Mouse (Mus musculus): ENCODE measurements at regions not wholly inside any gene's neighbourhood (a gene's known extent, or its start where the extent isn't known, plus 50 kb on each side); places are given as distances from the start of the nearest gene placed in this dataset.

GRCm38 (mm10) chr2:74463407-74463806 lies 115.8 kb downstream of the Lnpk start:
- DNase-seq = no peak

DNA sequence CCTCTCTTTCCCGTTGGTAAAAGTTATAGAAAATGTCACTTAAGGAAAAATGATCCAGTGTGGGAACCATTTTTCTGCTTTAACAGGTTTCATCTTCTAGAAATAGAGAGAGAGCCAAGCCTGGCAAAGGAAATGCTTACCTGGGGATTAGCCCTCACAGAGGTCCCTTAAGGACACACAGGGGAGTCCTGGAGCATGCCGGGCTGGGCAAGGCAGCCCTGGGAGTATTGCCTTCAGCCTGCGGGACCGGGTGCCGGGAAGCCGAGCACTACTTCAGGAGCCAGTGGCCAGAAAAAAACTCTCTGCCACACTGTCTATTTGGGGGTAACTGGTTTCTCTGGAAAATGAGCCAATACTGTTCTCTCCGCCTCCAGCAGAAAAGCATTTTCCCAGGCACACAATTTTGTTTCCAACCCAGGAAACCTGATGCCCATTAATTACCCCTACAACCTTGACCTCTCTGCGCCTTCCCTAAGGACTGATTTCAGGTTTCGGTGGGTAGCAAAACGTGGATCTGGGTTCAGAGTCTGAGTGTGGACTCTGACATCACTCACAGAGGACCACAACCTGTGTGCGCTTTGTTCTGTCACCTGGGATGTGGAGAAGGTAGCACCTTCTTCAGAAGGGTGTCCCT lies 117.9 kb downstream of the Lnpk start:
- DNase-seq = no peak

DNA sequence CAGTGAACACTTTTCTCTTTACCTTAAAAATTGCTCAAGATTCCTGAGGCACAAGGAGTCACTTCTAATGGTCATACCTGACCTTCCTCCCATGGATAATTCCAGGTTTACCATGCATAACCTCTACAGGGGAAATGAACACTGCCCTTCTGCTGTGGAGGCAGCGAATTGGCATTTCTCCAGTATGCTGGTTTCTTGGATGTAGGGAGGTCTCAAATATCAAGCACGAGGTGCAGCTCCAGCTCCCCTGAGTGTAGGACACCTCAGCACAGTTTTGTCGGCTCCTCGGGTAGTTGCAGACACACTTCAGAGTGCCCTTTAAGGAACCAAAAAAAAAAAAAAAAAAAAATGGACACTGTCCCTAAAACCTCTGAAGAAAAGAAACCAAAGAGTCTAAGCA lies 124.8 kb downstream of the Lnpk start:
- no peak for DNase-seq

DNA sequence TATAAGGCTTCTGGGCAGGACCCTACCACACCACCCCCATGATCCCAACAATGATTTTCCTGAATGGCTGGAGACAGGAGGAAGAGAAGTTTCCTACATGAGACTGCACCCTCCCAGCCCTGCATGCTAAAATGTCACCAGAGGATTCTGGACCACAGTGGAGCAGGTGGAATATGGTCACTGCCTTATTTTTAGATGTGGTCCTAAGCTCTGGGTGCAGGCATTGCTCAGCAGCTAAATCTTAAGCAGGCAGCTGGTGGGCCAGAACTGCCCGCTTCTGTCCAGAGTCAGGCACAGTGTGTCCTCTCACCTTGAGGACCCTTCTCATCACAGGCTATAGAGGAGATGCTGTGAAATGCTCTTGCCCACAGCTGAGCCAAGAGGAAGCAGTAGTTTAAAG lies 126.6 kb downstream of the Lnpk start:
- no peak for DNase-seq

DNA sequence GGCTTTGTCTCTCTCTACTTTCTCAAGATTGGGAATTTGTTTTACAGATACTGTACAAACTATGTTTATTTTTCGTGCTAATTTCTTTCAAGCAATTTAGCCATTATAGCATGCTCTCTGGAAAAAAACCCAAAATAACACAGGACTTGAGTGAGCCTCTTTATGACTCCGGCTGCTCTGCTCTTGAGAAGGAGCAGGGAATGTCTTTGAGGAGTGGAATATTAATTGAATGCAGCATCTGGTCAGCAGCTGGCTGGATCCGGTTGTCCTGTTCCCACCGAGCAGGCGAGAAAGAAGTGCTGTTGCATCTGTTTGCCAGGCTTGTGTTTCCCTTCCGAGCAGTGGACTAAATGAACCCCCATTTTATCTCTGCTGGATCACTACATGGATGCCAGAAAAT lies 127.7 kb downstream of the Lnpk start:
- DNase-seq = peak; percentile 27

GRCm38 (mm10) chr2:74451038-74451437 lies 128.2 kb downstream of the Lnpk start:
- no peak for DNase-seq

DNA sequence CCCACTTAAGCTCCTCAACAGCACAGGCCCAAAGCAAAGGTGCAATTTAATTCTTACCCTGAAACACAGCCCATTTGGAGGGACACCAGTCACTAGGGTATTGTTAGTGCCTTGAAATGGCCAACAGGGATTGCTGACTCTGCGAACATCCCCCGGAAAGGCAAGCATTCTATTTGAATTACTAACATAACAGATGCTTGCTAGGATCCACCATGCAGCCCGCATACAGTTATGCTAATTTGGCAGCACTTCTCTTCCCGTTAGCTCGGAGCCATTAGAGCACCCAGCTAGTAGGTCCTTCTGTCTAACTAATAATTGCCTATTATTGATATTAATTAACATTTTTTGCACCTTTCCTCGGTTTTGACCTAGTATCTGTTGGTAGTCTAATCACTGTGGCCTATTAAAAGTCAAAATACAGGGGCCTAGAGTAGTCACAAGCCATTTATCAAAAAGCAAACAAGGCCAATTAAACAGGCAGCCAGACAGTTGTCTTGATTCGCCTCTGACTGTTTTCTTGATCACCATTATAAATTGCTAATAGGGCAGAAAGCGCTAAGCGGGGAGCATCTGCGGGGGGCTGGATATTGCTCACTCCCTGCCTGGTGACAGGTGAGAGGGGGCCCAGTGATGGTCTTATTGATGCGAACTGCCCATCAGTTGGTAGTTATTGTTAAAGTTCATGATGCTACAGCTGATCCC lies 129.0 kb downstream of the Lnpk start:
- no peak for DNase-seq

GRCm38 (mm10) chr2:74435184-74435911 lies 143.9 kb downstream of the Lnpk start:
- no peak for DNase-seq

- no peak for DNase-seq
These were observed 152.5 kb downstream of the Lnpk start for GRCm38 (mm10) chr2:74426746-74427145.

DNA sequence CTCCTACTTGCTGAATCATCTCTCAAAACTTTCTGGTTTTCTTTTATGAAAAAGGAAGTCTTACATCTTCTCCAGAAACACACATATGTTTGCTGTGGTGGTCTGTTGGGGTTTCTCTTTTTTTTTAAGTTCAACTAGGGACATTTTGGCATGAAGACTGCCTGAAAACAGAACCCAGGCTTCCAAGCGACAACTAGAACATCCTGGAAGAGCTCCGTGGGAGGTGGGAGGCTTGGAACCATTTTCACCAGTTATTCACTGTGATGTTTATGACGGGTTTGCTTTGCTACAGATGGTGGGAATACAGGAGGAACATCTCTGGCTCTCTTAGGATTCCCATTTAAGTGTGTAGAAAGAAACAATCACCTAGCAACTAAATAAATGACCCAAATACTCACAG lies 154.5 kb downstream of the Lnpk start:
- no peak for DNase-seq

- DNase-seq = no peak
These were observed 163.1 kb downstream of the Lnpk start for GRCm38 (mm10) chr2:74416097-74416496.

- DNase-seq = no peak
These were observed 164.5 kb downstream of the Lnpk start for GRCm38 (mm10) chr2:74414721-74415120.

- peak; percentile 42 for DNase-seq
These were observed 169.3 kb downstream of the Lnpk start for GRCm38 (mm10) chr2:74409856-74410404.

GRCm38 (mm10) chr2:74404493-74404892 lies 174.7 kb downstream of the Lnpk start:
- no peak for DNase-seq

- DNase-seq = no peak
These were observed 188.2 kb downstream of the Lnpk start for GRCm38 (mm10) chr2:74391064-74391463.

DNA sequence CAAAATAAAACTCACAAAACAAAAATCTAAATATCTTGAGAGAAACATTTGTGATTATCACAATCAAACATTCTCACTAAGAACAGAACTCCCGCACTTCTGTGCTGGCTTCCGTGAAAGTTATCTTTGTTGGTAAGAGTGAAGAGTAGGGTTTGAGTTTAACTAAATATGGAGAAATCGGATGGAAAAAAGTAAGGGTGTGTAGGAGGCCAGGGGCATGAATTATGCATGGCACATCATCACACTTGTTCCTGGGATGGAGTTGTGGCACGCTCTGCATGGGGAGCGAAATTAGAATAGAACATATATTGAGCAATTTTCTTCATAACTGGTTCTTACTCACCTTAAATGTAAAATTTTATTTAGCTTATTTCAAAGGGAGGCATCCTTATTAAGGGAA lies 191.2 kb downstream of the Lnpk start:
- DNase-seq = no peak

GRCm38 (mm10) chr2:74384918-74385317 lies 194.3 kb downstream of the Lnpk start:
- no peak for DNase-seq

GRCm38 (mm10) chr2:74380574-74381287 lies 198.5 kb downstream of the Lnpk start:
- no peak for DNase-seq

DNA sequence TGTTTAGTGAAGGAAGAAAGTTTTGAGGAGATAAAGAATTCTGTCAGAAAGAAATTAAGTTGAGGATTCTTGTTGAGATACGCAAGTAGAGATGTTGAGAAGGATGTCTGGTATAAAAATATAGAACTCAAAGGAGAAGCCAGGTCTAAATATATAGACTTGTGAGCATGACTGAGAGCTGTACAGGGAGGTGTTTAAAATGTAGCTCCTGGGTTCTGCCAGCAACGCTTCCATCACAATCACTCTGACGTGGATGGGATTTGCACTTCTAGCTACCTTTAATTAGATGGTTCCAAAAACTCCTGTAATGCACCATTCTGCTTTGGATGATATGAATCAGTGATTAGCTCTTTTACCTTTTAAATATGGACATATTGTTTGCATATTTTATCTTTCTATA lies 200.5 kb downstream of the Lnpk start:
- DNase-seq = no peak

DNA sequence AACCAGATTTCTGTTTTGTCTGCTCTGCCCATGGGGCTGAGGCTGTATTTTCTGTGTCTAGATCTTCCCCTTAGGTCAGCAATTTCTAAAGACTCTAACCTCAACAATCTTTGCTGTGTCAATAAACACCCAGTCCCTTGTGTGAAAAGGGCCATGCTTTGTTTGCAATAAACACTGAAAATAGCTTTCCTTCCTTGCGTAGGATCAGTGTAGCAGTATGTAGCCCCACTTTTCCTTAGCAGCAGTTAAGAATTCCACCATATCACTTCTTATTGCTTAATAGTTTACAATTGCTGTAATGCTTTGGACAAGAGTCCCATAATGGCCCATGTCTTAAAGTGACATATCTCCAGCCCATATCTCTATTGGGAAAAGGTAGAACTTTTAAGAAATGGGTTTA lies 205.3 kb downstream of the Lnpk start:
- no peak for DNase-seq

DNA sequence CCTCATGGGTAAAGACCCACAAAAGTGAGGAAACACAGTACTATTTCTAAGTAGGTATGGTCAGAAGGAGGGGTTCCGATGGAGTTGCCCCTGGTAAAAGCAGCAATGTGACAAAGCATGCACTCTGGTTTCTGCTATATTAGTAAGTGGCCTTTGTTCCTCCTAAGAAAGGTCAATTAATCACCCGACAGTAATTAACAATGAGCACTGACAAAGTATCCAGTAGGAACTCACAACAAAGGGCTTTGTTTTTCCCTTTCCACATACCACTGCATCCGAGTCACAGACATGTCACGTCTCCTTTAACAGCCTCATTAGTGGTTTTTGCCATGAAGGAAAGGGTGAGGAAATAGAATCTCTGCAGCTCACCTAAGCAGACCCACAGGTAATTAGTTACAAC lies 206.2 kb downstream of the Lnpk start:
- DNase-seq = no peak

DNA sequence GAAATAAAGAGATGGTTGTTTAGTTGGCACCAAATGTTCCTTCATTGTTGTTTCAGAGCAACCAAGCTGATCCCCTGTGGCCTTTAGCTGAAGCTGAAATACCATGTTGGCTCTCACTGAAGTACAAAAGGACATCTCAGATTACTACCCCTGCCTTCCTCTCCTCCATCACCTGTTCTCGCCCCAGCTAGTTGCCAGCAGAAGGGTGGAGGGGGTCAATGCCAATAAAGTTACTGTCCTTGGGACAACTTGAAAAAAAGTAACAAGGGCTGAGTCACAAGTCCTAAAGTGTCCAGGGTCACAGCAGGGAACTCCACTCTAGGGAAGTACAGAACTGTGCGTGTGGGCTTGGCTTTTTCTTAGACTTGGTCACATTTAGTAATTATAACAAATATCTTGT lies 216.0 kb downstream of the Lnpk start:
- DNase-seq = no peak

GRCm38 (mm10) chr2:74354591-74354990 lies 224.6 kb downstream of the Lnpk start:
- no peak for DNase-seq

Data from heart, postnatal 4 days (tissue).